Mouse (Mus musculus) lung, postnatal 14 days (tissue): Measurements from ENCODE around the gene St8sia6.

Source experiments
- DNase-seq: peaks from one replicate; pipeline ENCODE4 v3.0.0; 2021

Gene St8sia6

GRCm38 (mm10) chr2:13603093-13603492, 190.8 kb downstream of the St8sia6 start:
- no peak for DNase-seq
